Mouse (Mus musculus): ENCODE measurements around the gene Snupn.

- no peak for TF ChIP-seq CTCF (IDR thresholded peaks at IDR 0.05; ENCODE audit: borderline replicate concordance, insufficient read depth, low read depth, low read length)
- TF ChIP-seq POLR2A (IDR thresholded peaks at IDR 0.05; ENCODE audit: borderline replicate concordance, insufficient read depth, low read length): no peak
These were observed 8.0 kb downstream of the Snupn start for GRCm38 (mm10) chr9:56958689-56959088.

Measured in cerebellum, adult 2 months (tissue).